Mouse (Mus musculus): ENCODE results near the gene Gm45261.

The Gm45261 gene

DNA sequence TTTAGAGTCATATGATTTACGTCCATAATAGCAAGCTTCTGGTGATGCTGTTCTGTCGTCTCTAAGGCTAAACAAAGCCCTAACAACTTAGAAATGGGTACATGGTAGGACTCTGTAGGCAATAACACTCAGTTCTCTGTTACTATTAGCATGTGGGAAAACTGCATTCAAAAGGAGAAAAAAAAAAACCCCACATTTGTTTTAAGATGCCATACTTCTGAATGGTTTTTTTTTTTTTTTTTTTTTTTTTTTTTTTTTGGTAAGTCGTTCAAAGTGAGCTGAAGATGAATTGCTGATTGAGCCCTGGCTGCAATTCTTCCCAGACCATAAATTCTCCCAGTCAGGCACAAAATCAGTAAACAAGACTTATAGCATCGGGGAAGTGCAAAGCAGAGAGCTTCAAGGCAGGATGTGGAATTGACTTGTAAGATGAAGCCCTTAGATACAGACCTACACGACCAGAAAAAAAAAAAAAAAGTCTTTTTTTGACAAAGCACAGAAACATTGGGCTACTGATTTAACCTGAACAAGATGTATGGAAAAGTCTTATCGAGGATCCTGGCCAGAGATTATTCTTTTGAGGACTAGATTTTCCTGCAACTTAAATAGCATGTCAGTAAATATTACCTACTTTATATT, 51.7 kb downstream of the Gm45261 start:
- no peak for DNase-seq (ENCODE audit: low spot score)

GRCm38 (mm10) chr1:80408586-80408985, 52.7 kb downstream of the Gm45261 start:
- DNase-seq (ENCODE audit: low spot score), result peak; percentile 87

GRCm38 (mm10) chr1:80404196-80404595, 57.1 kb downstream of the Gm45261 start:
- no peak for DNase-seq (ENCODE audit: low spot score)

GRCm38 (mm10) chr1:80403366-80403893, 57.8 kb downstream of the Gm45261 start:
- DNase-seq (ENCODE audit: low spot score), result no peak

DNA sequence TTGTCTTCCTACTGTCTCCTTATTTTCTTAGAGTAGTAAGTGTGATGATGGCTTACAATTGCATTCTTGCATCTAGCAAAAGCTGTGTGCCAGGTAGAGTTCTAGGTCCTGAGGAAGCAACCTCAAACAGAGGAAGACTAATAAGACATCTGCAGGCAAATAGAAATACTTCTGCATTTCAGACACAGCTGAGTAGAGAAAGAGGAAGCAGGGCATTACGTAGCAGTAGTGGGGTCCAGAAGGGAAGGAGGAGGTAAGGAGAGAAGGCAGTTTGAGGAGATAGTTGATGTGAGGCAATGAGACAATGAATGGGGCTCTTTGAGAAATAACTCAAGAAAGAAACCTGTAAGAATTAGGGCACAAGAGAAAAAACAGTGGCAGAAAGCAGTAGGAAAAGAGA, 59.3 kb downstream of the Gm45261 start:
- DNase-seq (ENCODE audit: low spot score), result no peak
